Mouse (Mus musculus) neural tube, embryonic 14.5 days (tissue): Measurements from ENCODE around the gene Exoc4. TPM values are rescaled to one million over a fixed set of nuclear protein-coding genes. Genes with fewer than 3 reads are reported as not detected.

Source experiments
- ATAC-seq: fragments of 200-750 bp; cut with Nextera tagmentation; 2 replicates; pipeline ENCODE4 v1.8.0; 2017; ENCODE audit warnings: low read depth, mild to moderate bottlenecking, moderate TSS enrichment, moderate library complexity
- H3K27ac ChIP-seq: fragments of 300-500 bp; sonication (generic); 2 replicates; pipeline ENCODE4 v1.5.1; 2014; ENCODE audit warnings: low read depth, mild to moderate bottlenecking, control low read depth, low read length, moderate library complexity, mixed read lengths
- H3K27me3 ChIP-seq: fragments of 300-500 bp; sonication (generic); 2 replicates; pipeline ENCODE4 v1.6.1; 2014; ENCODE audit warnings: low read length; ENCODE audit not compliant: control insufficient read depth, insufficient read depth
- H3K36me3 ChIP-seq: fragments of 300-500 bp; sonication (generic); 2 replicates; pipeline ENCODE4 v1.6.1; 2014; ENCODE audit warnings: low read length, mixed read lengths; ENCODE audit not compliant: control insufficient read depth, insufficient read depth
- H3K4me1 ChIP-seq: fragments of 300-500 bp; sonication (generic); 2 replicates; pipeline ENCODE4 v1.6.1; 2014; ENCODE audit warnings: low read length; ENCODE audit not compliant: control insufficient read depth, insufficient read depth
- H3K4me2 ChIP-seq: fragments of 300-500 bp; sonication (generic); 2 replicates; pipeline ENCODE4 v1.6.1; 2014; ENCODE audit warnings: mild to moderate bottlenecking, low read depth, low read length, control low read depth
- H3K4me3 ChIP-seq: fragments of 300-500 bp; sonication (generic); 2 replicates; pipeline ENCODE4 v1.5.1; 2014; ENCODE audit warnings: low read depth, low read length, control low read depth, mixed read lengths
- H3K9ac ChIP-seq: fragments of 300-500 bp; sonication (generic); replicated peaks from 2 replicates; pipeline ENCODE4 v1.6.1; 2014; ENCODE audit warnings: low read depth, mild to moderate bottlenecking, control low read depth, low read length, mixed read lengths
- H3K9me3 ChIP-seq: fragments of 300-500 bp; sonication (generic); 2 replicates; pipeline ENCODE4 v1.6.1; 2016; ENCODE audit warnings: low read length; ENCODE audit not compliant: control insufficient read depth
- WGBS: fragments of 180-500 bp; shearing (Covaris S2); extraction: QIAGEN DNeasy Blood & Tissue Kit; methylation state at CpG from one replicate; pipeline ENCODE4 v1.1.7; 2014; 5-methylcytosine and 5-hydroxymethylcytosine counted together
- polyA plus RNA-seq: library from polyadenylated mRNA; unstranded; fragments of >200 nt; fragmentation: Nextera tagmentation; extraction: Ambion mirVana; gene quantifications from 2 replicates; pipeline ENCODE4 v1.2.1, GENCODE M21; 2014

Gene Exoc4
- polyA plus RNA-seq, 1 experiment from 2014 or later: 37.0 TPM

DNA sequence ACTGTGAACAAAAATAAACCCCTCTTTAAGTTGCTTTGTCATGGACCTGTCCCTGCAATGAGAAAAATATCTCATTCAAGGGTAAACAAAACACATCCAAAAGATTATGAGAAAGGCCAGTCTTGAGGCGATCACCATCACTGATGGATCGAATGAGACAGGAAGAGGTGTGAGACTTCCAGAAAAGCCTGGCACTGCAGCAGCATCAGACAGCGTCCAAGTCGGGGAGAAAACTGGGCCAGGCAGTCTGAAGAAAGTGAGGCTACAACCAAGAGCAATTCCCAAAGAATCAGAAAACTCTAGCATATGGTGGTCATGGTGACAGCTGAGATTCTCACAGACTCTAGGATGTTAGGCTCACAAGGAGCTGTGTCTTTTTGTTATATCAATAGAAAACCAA lies 689.0 kb downstream of the Exoc4 start:
- 95% methylated on average over 4 of the region's 4 CpGs for WGBS
- ATAC-seq: no peak

DNA sequence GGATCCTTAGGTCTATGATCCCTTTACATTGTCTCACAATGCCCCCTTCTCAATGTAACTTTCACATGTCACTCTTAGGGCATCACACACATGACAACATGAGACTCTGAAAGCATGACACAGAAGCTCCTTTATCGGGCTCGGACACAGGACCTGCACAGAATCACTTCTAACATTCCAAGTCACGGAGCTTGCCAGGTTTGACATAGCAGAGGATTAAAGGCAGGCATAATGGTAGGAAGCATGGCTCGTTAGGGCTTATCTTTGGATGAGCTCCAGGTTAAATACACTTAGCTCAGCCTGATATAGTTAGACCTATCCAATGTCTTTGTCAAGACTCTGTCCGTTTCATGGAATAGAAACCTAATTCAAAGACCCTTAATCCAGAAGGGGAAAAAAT lies 690.3 kb downstream of the Exoc4 start:
- Histone ChIP-seq H3K4me3 (no peak overlapping the region), H3K4me1 (no peaks in the 10 kb centered on the region; the same call in 1 of the 2 replicates), H3K4me2 (no peak overlapping the region), H3K9me3 (no peaks in the 10 kb centered on the region), H3K27me3 (no peaks in the 10 kb centered on the region), H3K27ac (no peak overlapping the region), H3K36me3 (no peaks in the 10 kb centered on the region), H3K9ac (no peak overlapping the region)
- no peak for ATAC-seq
- 85% methylated on average over 5 of the region's 5 CpGs for WGBS

More for the DNA sequence above, 689.0 kb downstream of the Exoc4 start:
- no peaks in the 10 kb centered on the region for H3K9me3 ChIP-seq
- no peaks in the 10 kb centered on the region; the same call in 1 of the 2 replicates for H3K4me1 ChIP-seq
- no peaks in the 10 kb centered on the region for H3K27me3 ChIP-seq
- no peak overlapping the region for H3K27ac ChIP-seq
- no peak overlapping the region for H3K9ac ChIP-seq
- H3K4me2 ChIP-seq: no peak overlapping the region
- no peak overlapping the region for H3K4me3 ChIP-seq
- H3K36me3 ChIP-seq: no peaks in the 10 kb centered on the region

DNA sequence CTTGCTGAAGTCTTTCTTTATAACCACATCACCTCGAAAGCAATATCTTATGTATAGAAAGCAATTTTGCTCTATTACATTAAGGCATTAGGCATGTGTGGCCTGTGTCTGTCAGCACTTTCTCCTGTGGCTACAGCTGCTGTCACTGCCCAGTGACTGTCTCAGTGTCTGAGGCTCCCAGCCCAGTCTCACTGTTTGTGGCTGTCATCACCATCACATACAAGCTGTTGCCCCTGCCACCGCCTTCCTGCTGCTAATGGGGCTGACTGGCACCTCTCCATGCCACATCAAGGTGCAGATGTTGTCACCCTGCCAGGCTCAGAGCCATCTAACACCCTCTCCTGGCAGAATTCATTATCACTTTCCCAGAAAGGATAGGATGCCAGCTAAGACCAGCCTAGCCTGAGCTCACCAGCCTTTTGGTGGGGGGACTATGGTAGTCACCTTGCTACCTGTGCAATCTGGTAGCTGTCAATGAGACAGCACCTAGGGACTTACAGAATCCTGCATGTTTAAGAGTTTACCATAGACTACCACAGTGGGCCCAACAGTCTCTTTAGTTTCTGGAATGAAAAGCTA lies 698.1 kb downstream of the Exoc4 start:
- Histone ChIP-seq H3K36me3 (no peaks in the 10 kb centered on the region), H3K4me3 (no peak overlapping the region), H3K9me3 (no peaks in the 10 kb centered on the region), H3K9ac (no peak overlapping the region), H3K27ac (no peak overlapping the region), H3K4me2 (no peak overlapping the region), H3K4me1 (no peaks in the 10 kb centered on the region), H3K27me3 (no peaks in the 10 kb centered on the region)
- 75% methylated on average over 2 of the region's 2 CpGs for WGBS
- no peak for ATAC-seq

DNA sequence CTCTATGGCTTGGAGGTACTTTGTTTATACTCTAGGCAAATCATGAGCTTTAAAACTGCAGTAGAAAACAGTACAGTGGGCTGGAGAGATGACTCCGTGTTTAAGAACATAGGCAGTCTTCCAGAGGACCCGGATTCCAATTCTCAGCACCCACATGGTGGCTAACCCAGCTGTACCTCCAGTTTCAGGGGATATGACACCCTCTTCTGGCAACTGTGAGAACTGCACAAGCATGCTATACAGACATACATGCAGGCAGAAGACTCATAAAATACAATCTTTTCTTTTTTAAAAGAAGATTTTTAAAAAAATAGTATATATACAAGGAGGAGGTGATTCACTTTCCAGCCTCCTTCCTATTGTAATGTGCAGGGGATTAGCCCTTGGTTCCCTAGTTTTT lies 701.2 kb downstream of the Exoc4 start:
- WGBS: 95% methylated on average over 2 of the region's 2 CpGs

DNA sequence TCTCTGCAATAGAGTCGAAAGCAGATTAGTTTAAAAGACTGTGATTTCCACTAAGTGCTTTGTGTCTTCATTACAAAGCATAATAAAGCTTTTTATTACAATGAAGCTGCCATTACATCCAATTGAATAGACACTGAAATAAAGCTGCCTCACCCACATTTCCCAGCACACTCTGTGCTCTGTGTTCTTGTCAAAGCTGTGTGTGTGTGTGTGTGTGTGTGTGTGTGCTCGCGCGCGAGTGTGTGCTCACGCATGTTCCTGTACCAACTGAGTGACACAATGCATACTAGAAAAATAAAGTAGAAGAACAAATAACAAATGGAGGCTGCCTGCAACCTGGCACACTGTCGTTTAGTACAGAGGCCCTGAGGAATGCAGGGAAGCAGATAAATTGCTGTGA lies 706.6 kb downstream of the Exoc4 start:
- H3K27ac ChIP-seq: peak overlapping the region; percentile 67; the same call in 1 of the 2 replicates

More for the DNA sequence above, 701.2 kb downstream of the Exoc4 start:
- H3K9me3 ChIP-seq: no peaks in the 10 kb centered on the region
- H3K4me2 ChIP-seq: no peak overlapping the region
- H3K27me3 ChIP-seq: no peaks in the 10 kb centered on the region
- H3K4me1 ChIP-seq: peaks cover 3% of the 10 kb centered on the region; the same call in 1 of the 2 replicates
- no peaks in the 10 kb centered on the region for H3K36me3 ChIP-seq
- no peak overlapping the region for H3K27ac ChIP-seq
- no peak overlapping the region for H3K9ac ChIP-seq
- no peak overlapping the region for H3K4me3 ChIP-seq
- ATAC-seq: no peak

DNA sequence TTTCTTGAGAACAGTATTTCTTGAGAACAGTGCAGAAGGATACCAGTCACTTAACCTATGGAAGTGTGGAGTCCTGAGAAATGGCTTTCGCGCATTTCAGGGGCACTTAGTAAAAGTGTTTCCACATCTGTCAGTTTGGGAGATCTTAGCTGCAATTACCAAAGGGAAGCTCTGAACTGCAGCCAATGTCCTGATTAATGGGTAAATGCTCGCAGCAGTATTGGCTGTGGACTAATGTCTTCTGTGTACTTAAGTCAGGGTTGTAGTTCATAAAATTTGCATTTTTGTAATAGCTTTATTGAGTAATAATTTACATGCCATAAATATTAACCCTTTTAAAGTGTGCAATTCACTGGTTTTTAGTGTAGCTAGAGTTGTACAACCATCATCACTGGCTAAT lies 709.4 kb downstream of the Exoc4 start:
- no peaks in the 10 kb centered on the region for H3K27me3 ChIP-seq
- peaks cover 19% of the 10 kb centered on the region for H3K4me1 ChIP-seq

More for the DNA sequence above, 706.6 kb downstream of the Exoc4 start:
- H3K36me3 ChIP-seq: no peaks in the 10 kb centered on the region
- peaks cover 10% of the 10 kb centered on the region for H3K4me1 ChIP-seq
- H3K9me3 ChIP-seq: no peaks in the 10 kb centered on the region
- no peak overlapping the region for H3K4me2 ChIP-seq
- no peaks in the 10 kb centered on the region for H3K27me3 ChIP-seq
- no peak overlapping the region for H3K9ac ChIP-seq
- 61% methylated on average over 7 of the region's 7 CpGs for WGBS
- 0 out of 2 replicates have a peak, but pooled peaks have one; percentile 54 for ATAC-seq
- H3K4me3 ChIP-seq: no peak overlapping the region

DNA sequence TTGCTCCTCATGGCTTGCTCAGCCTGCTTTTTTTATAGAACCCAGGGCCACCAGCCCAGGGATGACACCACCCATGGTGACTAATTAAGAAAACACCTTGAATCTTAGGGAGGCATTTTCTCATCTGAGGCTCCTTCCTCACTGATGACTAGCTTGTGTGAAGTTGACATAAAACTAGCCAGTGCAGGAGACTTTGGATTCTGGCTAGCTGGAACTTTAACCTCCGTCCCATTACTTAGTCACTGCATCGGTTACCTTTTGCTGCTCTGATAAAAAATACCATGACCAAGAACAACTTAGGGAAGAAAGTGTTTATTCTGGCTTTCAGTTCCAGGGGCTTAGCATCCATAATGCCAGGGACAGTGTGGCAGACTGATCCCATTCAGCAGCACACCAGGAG lies 711.9 kb downstream of the Exoc4 start:
- WGBS: 95% methylated on average over 2 of the region's 2 CpGs

More for the DNA sequence above, 709.4 kb downstream of the Exoc4 start:
- no peak overlapping the region for H3K4me2 ChIP-seq
- H3K4me3 ChIP-seq: no peak overlapping the region
- no peak for ATAC-seq
- H3K9me3 ChIP-seq: no peaks in the 10 kb centered on the region
- H3K9ac ChIP-seq: no peak overlapping the region
- WGBS: 50% methylated on average over 3 of the region's 3 CpGs
- H3K36me3 ChIP-seq: no peaks in the 10 kb centered on the region
- no peak overlapping the region for H3K27ac ChIP-seq

DNA sequence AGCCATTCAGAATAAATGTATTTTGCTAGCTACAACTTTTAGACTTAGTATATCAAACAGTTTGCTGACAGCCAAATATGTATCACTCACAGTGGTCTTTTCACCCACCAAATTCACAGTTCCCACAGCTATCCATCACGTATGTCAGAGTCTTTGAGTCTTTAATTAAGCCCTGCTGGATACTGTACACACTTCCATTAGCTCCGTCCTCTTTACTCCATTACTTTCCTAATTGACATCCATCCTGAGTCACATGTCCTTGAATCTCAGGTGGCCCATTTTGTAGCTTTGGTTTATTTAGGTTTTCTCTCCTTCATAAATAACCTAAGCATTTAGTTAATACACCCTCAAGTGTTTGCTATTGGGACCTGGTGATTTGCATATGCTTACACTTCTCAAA lies 714.2 kb downstream of the Exoc4 start:
- H3K4me3 ChIP-seq: no peak overlapping the region
- H3K4me2 ChIP-seq: no peak overlapping the region
- no peak overlapping the region for H3K27ac ChIP-seq
- no peak; the same call in 1 of the 2 replicates for ATAC-seq
- H3K36me3 ChIP-seq: no peaks in the 10 kb centered on the region
- peaks cover 11% of the 10 kb centered on the region for H3K4me1 ChIP-seq
- no peaks in the 10 kb centered on the region for H3K27me3 ChIP-seq
- no peaks in the 10 kb centered on the region for H3K9me3 ChIP-seq
- H3K9ac ChIP-seq: no peak overlapping the region
- 39% methylated on average over 2 of the region's 2 CpGs for WGBS

More for the DNA sequence above, 711.9 kb downstream of the Exoc4 start:
- Histone ChIP-seq H3K36me3 (no peaks in the 10 kb centered on the region), H3K27me3 (no peaks in the 10 kb centered on the region), H3K4me1 (peaks cover 11% of the 10 kb centered on the region), H3K27ac (no peak overlapping the region), H3K9ac (no peak overlapping the region), H3K9me3 (no peaks in the 10 kb centered on the region), H3K4me2 (no peak overlapping the region), H3K4me3 (no peak overlapping the region)
- ATAC-seq: no peak

DNA sequence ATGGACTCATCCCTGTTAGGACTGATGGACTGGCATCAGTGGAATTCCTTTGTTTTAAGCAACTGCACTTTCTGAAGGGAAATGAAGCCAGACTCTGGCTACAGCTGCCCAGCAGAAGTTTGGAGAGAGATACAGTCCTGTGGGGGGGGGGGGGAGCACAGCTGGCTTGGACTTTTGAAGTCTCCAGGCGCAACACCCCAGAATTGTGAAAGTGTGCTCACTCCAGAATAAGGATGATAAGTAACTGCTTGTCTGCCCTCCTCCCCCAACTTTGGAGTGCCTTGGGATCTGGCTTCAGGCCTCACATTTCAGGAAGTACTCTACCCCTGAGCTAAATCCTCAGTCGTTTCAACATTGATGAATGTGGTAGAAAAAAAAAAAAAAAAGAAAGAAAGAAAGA lies 716.7 kb downstream of the Exoc4 start:
- no peak overlapping the region for H3K4me2 ChIP-seq
- H3K9me3 ChIP-seq: no peaks in the 10 kb centered on the region
- no peak for ATAC-seq
- H3K27me3 ChIP-seq: no peaks in the 10 kb centered on the region
- no peaks in the 10 kb centered on the region for H3K36me3 ChIP-seq
- no peak overlapping the region for H3K4me3 ChIP-seq
- H3K4me1 ChIP-seq: peaks cover 9% of the 10 kb centered on the region
- no peak overlapping the region for H3K27ac ChIP-seq
- 39% methylated on average over 2 of the region's 2 CpGs for WGBS
- no peak overlapping the region for H3K9ac ChIP-seq
